18 mouse cellular contexts compared by ENCODE assay signal in genomic region chr1:183052663-183053062, GRCm38 (mm10).
DNase-seq lines count a peak whose midpoint lies in the region; TF ChIP-seq lines count a peak whose summit lies in the region.
"Had no signal": no experiment of that assay in that cellular context is flagged by ENCODE, and none has a peak within 500 bp of the region (broad histone marks: within the 10 kb centered on the region; RNA-seq: fewer than 3 reads in every experiment).

No protein-coding gene starts in this region.

- in situ Hi-C loops in CH12.LX (cut with MboI; ENCODE audit: low pct_ligation_motif_present, low pct_unique_long_range_greater_than_20kb, low sequenced_read_pairs) = no loop called here

- 61% methylated on average over 7 of the region's 7 CpGs for WGBS in heart, adult 2 months
- 63% methylated on average over 7 of the region's 7 CpGs for WGBS in heart, embryonic 10.5 days
- WGBS in embryonic facial prominence, embryonic 10.5 days = 84% methylated on average over 7 of the region's 7 CpGs

- TF ChIP-seq EP300 in heart, adult 2 months (IDR thresholded peaks at IDR 0.05; ENCODE audit: insufficient read depth, low read depth, low read length) = no peak
- no peak for TF ChIP-seq EP300 in CH12.LX (IDR thresholded peaks at IDR 0.05; ENCODE audit: low read length)

- H3K4me3 ChIP-seq in heart, adult 2 months = no peak overlapping the region
- H3K4me3 ChIP-seq in heart, embryonic 10.5 days = no peak overlapping the region
- no peak overlapping the region for H3K4me3 ChIP-seq in CH12.LX (replicated peaks in 1 of 3; ENCODE audit: low read depth in 2 of 3, low read length in 2 of 3, poor library complexity in 1 of 3)
- no peak overlapping the region for H3K4me3 ChIP-seq in embryonic facial prominence, embryonic 10.5 days
- H3K4me3 ChIP-seq: embryonic facial prominence, embryonic 12.5 days; lung, embryonic 15.5 days; megakaryocyte, embryonic 14.5 days; midbrain, embryonic 15.5 days had no signal

- H3K27me3 ChIP-seq in heart, adult 2 months (ENCODE audit: control insufficient read depth, insufficient read depth, low read length) = no peaks in the 10 kb centered on the region
- no peaks in the 10 kb centered on the region for H3K27me3 ChIP-seq in heart, embryonic 10.5 days (ENCODE audit: insufficient read depth, poor library complexity, severe bottlenecking)
- no peaks in the 10 kb centered on the region for H3K27me3 ChIP-seq in CH12.LX (replicated peaks)
- H3K27me3 ChIP-seq in embryonic facial prominence, embryonic 10.5 days (replicated peaks; ENCODE audit: low read depth, poor library complexity, severe bottlenecking) = peaks cover 12% of the 10 kb centered on the region
- H3K27me3 ChIP-seq: embryonic facial prominence, embryonic 12.5 days; midbrain, embryonic 15.5 days had no signal

- H3K79me2 ChIP-seq in heart, adult 2 months (replicated peaks; ENCODE audit: control insufficient read depth, insufficient read depth, low read length) = no peaks in the 10 kb centered on the region
- H3K79me2 ChIP-seq in CH12.LX (replicated peaks; ENCODE audit: control insufficient read depth, extremely low read depth, insufficient read depth, poor library complexity, severe bottlenecking) = no peaks in the 10 kb centered on the region

- no peak for TF ChIP-seq RAD21 in CH12.LX (IDR thresholded peaks at IDR 0.05; ENCODE audit: low read depth, low read length)

- intact Hi-C loops in heart, adult 2 months (cut with DNase I) = no loop called here
- intact Hi-C loops in heart, postnatal 25 days (cut with DNase I) = no loop called here

- no peak overlapping the region for H3K4me2 ChIP-seq in CH12.LX (ENCODE audit: insufficient read depth, low read depth, poor library complexity, severe bottlenecking)
- H3K4me2 ChIP-seq: embryonic facial prominence, embryonic 12.5 days; lung, embryonic 15.5 days; midbrain, embryonic 15.5 days had no signal

- TF ChIP-seq CTCF in heart, adult 2 months (IDR thresholded peaks at IDR 0.05) = no peak
- no peak for TF ChIP-seq CTCF in CH12.LX (conservative IDR thresholded peaks at IDR 0.05 in 1 of 2, IDR thresholded peaks at IDR 0.05 in 1 of 2; ENCODE audit: low read depth in 2 of 2, low read length in 2 of 2)

- H3K4me1 ChIP-seq in heart, adult 2 months (ENCODE audit: control insufficient read depth, insufficient read depth, low read length) = peaks cover 15% of the 10 kb centered on the region
- peaks cover 16% of the 10 kb centered on the region for H3K4me1 ChIP-seq in heart, embryonic 10.5 days
- H3K4me1 ChIP-seq in CH12.LX (ENCODE audit: control insufficient read depth in 1 of 2, insufficient read depth in 2 of 2) = peaks cover 0 to 14% of the 10 kb centered on the region in 2 experiments; a peak in 2 of 4 replicates
- peaks cover 9% of the 10 kb centered on the region; the same call in 1 of the 2 replicates for H3K4me1 ChIP-seq in embryonic facial prominence, embryonic 10.5 days

- H3K27ac ChIP-seq in heart, adult 2 months = no peak overlapping the region; the same call in 1 of the 2 replicates
- no peak overlapping the region for H3K27ac ChIP-seq in heart, embryonic 10.5 days
- H3K27ac ChIP-seq in CH12.LX (ENCODE audit: insufficient read depth, low read depth) = no peak overlapping the region
- no peak overlapping the region for H3K27ac ChIP-seq in embryonic facial prominence, embryonic 10.5 days (replicated peaks)
- H3K27ac ChIP-seq: embryonic facial prominence, embryonic 12.5 days; hindbrain, postnatal 0 days; lung, embryonic 15.5 days; midbrain, embryonic 15.5 days had no signal

- H3K9me3 ChIP-seq in heart, embryonic 10.5 days = no peaks in the 10 kb centered on the region
- peaks cover 9% of the 10 kb centered on the region for H3K9me3 ChIP-seq in CH12.LX (replicated peaks; ENCODE audit: low read length)
- no peaks in the 10 kb centered on the region for H3K9me3 ChIP-seq in embryonic facial prominence, embryonic 10.5 days
- H3K9me3 ChIP-seq: embryonic facial prominence, embryonic 12.5 days; lung, embryonic 15.5 days; midbrain, embryonic 15.5 days had no signal

- H3K36me3 ChIP-seq in heart, adult 2 months (ENCODE audit: control insufficient read depth, insufficient read depth, low read length) = peaks cover 2% of the 10 kb centered on the region
- no peaks in the 10 kb centered on the region for H3K36me3 ChIP-seq in heart, embryonic 10.5 days
- no peaks in the 10 kb centered on the region for H3K36me3 ChIP-seq in CH12.LX (replicated peaks in 1 of 2; ENCODE audit: control insufficient read depth in 1 of 2, insufficient read depth in 1 of 2, low read length in 1 of 2)
- H3K36me3 ChIP-seq in embryonic facial prominence, embryonic 10.5 days (replicated peaks) = no peaks in the 10 kb centered on the region
- H3K36me3 ChIP-seq: embryonic facial prominence, embryonic 12.5 days; lung, embryonic 15.5 days; midbrain, embryonic 15.5 days had no signal

- DNase-seq in heart, adult 2 months = peak; percentile 48 to 71
- DNase-seq in heart, embryonic 10.5 days (ENCODE audit: low spot score) = no peak
- DNase-seq in CH12.LX (ENCODE audit: extremely low read depth) (peak; percentile 13), R1 (ENCODE audit: low read depth, low spot score) (peak; percentile 20)
- peak; percentile 46 for DNase-seq in heart, postnatal 25 days (ENCODE audit: low spot score)
- no peak for DNase-seq in embryonic facial prominence, embryonic 10.5 days (ENCODE audit: low spot score)
- no peak for DNase-seq in layer of hippocampus, adult 9-11 months
- DNase-seq: adrenal gland, postnatal 36 days; cerebellum, adult 8-10 months; forebrain, postnatal 0 days; kidney, adult 9 months; kidney, postnatal 36 days; thymus, adult 2 months had no signal

- no peak for TF ChIP-seq POLR2A in heart, adult 2 months (IDR thresholded peaks at IDR 0.05; ENCODE audit: insufficient read depth, low read depth, low read length)
- no peak for TF ChIP-seq POLR2A in CH12.LX (IDR thresholded peaks at IDR 0.05; ENCODE audit: low read depth, low read length)

- dilution Hi-C loops in CH12.LX (cut with MboI; ENCODE audit: extremely low pct_ligation_motif_present, extremely low pct_unique_long_range_greater_than_20kb, low sequenced_read_pairs) = no loop called here

- H3K9ac ChIP-seq in heart, adult 2 months (ENCODE audit: low read depth, low read length) = no peak overlapping the region
- H3K9ac ChIP-seq in CH12.LX (ENCODE audit: insufficient read depth, low read depth) = no peak overlapping the region
- H3K9ac ChIP-seq: embryonic facial prominence, embryonic 12.5 days; forebrain, postnatal 0 days; lung, embryonic 15.5 days; midbrain, embryonic 15.5 days had no signal

TF ChIP-seq in CH12.LX, 34 proteins besides CTCF, POLR2A, EP300 and RAD21:
- TF ChIP-seq IRF4 (IDR thresholded peaks at IDR 0.05; ENCODE audit: low read depth, low read length) (peak; percentile 62), BHLHE40 (IDR thresholded peaks at IDR 0.05; ENCODE audit: low read depth, low read length) (0 out of 2 replicates have a peak, but pooled peaks have one; percentile 7), USF1 (IDR thresholded peaks at IDR 0.05; ENCODE audit: low read depth, low read length) (no peak), JUND (conservative IDR thresholded peaks at IDR 0.05; ENCODE audit: low read depth, low read length) (0 out of 2 replicates have a peak, but pooled peaks have one; percentile 23), JUN (IDR thresholded peaks at IDR 0.05; ENCODE audit: insufficient read depth, low read depth, low read length) (0 out of 2 replicates have a peak, but pooled peaks have one; percentile 8), E2F4 (IDR thresholded peaks at IDR 0.05; ENCODE audit: insufficient replicate concordance, low read depth, low read length) (no peak), TCF12 (IDR thresholded peaks at IDR 0.05; ENCODE audit: low read depth, low read length) (no peak), MAX (IDR thresholded peaks at IDR 0.05; ENCODE audit: low read length) (no peak), CHD1 (IDR thresholded peaks at IDR 0.05; ENCODE audit: low read depth, low read length) (no peak)

Comparison
In these comparisons a context has a peak if more than half of its experiments do, and no peak if none do; other contexts are left out.
1. DNase-seq: peak in heart, adult 2 months (2 of 2), CH12.LX (single experiment), R1 (single experiment) and heart, postnatal 25 days (single experiment); none in heart, embryonic 10.5 days (single experiment), embryonic facial prominence, embryonic 10.5 days (single experiment) and layer of hippocampus, adult 9-11 months (single experiment).